Mouse (Mus musculus) layer of hippocampus, adult 18-20 months (tissue): ENCODE results near the gene Cyp4a31. TPM values are rescaled to one million over a fixed set of nuclear protein-coding genes. Genes with fewer than 3 reads are reported as not detected.
"Not testable (repeated sequence)": the region's sequence is repeated elsewhere in the genome, so short reads cannot be mapped to it uniquely, and the experiment has no call there.

Experiments
- DNase-seq, 2 experiments: peaks; one replicate each; pipeline ENCODE4 v3.0.0; 2022; ENCODE audit warnings: low spot score in 2 of 2
- long read RNA-seq: library from polyadenylated mRNA; stranded (forward); transcript quantifications from one replicate; pipeline ENCODE4 v2.0.0, GENCODE M21; 2021
- total RNA-seq, 2 experiments: library from RNA; stranded (reverse); gene quantifications; 2 replicates each; pipeline ENCODE4 v1.2.3; 2021

Cyp4a31 gene
- not detected for total RNA-seq
- long read RNA-seq: 0 reads

GRCm38 (mm10) chr4:115563401-115563800, at the start of gene Cyp4a31:
TSS of gene Cyp4a31 (plus strand) at chr4:115563649.
- DNase-seq: no peak

GRCm38 (mm10) chr4:115513964-115514363, 49.5 kb upstream of the Cyp4a31 start:
- not testable (repeated sequence) for DNase-seq

DNA sequence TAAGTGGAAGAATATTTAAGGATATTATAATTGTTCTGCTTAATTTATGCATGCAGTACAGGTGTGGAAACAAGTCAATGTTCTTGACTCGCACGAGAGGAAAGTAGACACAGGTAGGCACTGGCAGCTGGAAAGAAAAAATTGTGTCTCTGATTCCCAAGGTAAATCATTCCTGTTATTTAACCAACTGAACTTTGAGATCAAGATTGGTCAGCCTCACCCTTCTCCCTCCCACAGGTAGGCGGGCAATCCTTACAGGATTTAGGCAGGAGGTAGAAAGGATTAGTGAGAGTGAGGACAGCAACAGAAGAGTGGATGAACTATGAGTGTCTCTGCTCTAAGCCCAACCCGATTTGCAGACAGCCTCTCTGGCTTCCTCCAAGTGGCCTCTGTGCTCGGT, 45.4 kb upstream of the Cyp4a31 start, which contains the start of gene Cyp4a10:
Gene Cyp4a10, plus strand, starts transcription at position 265 of the 400 bp plus-strand sequence.
- DNase-seq: not testable (repeated sequence)

- DNase-seq: no peak
These were observed 44.0 kb upstream of the Cyp4a31 start for GRCm38 (mm10) chr4:115519444-115519843.

DNA sequence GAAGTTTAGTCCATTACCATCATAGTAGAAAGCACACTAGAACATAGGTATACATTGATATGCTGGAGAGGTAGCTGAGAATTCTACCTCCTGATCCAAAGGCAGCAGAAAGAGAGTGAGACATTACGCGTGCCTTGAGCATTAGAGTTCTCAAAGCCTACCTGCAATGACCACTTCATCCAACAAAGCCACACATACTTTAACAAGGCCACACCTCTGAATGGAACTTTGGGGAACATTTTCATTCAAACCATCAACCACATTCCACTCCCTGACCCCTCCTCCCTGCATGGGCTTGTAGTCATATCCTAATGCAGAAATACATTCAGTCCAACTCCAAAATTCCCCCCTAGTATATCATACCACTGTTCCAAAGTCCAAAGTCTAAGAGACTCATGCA, 41.7 kb upstream of the Cyp4a31 start:
- no peak for DNase-seq

GRCm38 (mm10) chr4:115545101-115545500, 18.3 kb upstream of the Cyp4a31 start:
- no peak for DNase-seq

GRCm38 (mm10) chr4:115546141-115546828, 17.2 kb upstream of the Cyp4a31 start:
- no peak for DNase-seq

GRCm38 (mm10) chr4:115552726-115553125, 10.7 kb upstream of the Cyp4a31 start:
- DNase-seq: no peak

GRCm38 (mm10) chr4:115555513-115555912, 7.9 kb upstream of the Cyp4a31 start:
- DNase-seq: no peak

DNA sequence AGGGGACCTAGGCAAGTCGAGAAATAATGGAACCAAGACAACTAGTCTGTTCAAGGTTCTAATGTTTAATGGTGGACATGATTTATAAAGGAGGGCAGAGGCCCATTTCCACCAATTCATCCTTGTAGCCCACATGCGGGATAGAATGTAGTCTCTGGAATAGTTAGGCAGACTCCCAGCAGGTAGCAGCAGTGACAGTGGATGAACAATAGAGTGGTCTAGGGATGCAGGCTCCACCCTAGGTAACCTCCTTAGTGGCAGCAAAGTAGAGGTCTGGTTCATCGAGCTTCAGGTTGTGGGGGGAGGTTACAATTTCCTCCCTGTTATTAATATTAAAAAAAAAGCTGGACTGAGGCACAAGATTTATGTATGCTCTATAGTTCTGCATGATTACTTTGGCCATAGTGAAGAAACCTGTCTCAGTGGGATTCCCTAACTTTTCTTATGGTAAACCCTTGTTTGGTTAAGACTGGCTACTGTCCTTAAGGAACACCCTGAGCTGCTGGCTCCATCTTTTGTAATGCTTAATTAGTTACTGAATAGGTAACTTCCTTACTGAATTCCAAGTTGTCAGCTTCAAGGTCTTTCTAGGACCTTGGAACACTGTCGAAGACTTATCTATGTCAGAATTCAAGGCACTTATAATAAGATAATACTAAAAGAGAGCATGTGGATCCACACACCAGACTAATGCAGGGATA, 5.4 kb upstream of the Cyp4a31 start:
- DNase-seq: no peak

DNA sequence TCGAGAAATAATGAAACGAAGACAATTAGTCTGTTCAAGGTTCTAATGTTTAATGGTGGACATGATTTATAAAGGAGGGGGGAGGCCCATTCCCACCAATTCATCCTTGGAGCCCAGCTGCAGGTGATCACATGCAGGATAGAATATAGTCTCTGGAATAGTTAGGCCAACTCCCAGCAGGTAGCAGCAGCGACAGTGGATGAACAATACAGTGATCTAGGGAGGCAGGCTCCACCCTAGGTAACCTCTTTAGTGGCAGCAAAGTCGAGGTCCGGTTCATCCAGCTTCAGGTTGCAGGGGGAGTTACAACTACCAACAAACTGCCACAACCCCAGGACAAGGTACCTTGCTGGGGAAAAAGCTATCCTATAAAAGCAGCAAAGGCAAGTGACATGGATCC, 2.2 kb upstream of the Cyp4a31 start:
- DNase-seq: not testable (repeated sequence)

GRCm38 (mm10) chr4:115564469-115565225, 1.2 kb downstream of the Cyp4a31 start:
- DNase-seq: not testable (repeated sequence)

DNA sequence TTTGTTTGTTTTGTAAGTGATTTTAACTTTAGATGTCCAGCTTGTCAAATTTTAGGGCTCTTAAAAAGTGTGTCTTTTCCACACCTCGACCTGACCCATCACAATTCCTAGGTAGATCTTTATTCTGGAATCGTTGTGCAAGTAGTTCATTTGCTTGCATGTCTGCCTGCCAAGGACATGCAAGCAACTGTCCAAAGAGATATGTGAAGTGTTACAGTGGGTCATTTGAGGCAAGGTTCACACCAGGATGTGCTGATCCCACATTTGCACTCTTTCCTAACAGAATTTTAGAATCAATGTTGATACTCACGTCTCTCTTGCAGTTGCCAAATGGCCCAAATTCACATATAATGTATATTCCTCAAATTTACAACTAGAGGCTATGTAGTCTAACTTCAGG, 11.8 kb downstream of the Cyp4a31 start:
- no peak for DNase-seq

DNA sequence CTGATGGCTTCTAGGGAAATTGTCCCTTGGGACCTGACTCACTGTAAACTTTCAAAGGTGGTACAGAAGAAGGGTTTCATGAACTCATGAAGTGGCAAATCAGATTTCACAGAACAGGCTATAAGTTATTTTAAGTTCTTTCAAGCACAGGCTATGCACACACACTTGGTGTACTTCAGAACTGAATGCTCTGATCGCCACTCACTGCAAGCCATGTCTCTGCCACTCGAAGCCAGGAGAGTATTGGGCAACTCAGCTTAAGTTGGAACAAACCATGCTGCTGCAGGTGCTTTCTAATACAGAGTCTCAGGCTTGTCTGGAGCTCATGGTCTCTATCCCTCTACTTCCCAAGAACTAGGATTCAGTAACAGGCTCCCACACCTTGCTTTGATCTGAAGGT, 12.3 kb downstream of the Cyp4a31 start:
- DNase-seq: no peak

GRCm38 (mm10) chr4:115583036-115583435, 19.6 kb downstream of the Cyp4a31 start:
- DNase-seq: no peak

DNA sequence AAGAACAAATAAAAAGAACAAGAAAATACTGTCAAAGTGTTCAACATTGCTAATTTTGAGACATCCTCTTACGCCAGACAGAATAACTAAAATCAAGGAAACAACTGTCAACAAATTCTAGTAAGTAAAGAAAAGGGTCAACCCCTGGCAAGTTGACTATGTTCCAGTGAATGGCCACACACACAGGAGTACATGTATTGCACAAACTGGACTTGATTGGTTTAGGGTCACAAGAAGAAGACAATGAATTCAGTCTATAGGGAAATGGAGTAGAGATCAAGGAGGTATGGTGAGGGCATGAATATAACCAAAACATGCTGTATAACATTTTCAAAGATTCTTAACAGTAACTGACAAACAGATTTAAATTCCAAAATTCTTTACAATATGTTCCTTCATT, 32.9 kb downstream of the Cyp4a31 start:
- DNase-seq: no peak

- DNase-seq: no peak
These were observed 33.4 kb downstream of the Cyp4a31 start for GRCm38 (mm10) chr4:115596824-115597336.

DNA sequence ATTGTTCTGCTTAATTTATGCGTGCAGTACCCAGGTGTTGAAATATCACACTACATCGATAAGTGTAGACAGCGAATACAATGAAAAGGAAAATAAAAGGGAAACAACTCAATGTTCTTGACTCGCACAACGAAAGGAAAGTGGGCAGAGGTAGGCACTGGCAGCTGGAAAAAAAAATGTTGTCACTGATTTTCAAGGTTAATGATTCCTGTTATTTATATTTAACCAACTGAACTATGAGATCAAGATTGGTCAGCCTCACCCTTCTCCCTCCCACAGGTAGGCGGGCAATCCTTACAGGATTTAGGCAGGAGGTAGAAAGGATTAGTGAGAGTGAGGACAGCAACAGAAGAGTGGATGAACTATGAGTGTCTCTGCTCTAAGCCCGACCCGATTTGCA, 37.2 kb downstream of the Cyp4a31 start, which contains the start of gene Cyp4a32:
Gene Cyp4a32, plus strand, starts transcription at position 359 of the 400 bp plus-strand sequence.
- DNase-seq: not testable (repeated sequence)

DNA sequence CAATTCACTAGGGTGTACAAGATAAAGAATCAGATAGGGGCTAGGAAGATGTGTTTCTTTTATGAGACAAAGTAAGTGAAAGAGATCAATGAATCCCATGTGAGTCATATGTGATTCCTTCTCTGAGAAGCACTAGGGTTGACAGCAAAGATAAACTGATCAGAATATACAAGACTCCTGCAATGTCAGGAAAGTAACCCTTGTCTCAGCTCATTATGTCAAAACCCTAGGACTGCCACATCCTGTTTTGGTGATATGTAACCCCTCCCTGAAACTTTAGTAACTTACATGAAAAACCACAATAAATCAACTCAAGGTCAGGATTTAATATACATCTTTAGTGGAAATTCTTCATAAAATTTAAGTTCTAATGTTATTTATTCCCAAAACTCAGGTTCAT, 50.6 kb downstream of the Cyp4a31 start:
- DNase-seq: no peak

DNA sequence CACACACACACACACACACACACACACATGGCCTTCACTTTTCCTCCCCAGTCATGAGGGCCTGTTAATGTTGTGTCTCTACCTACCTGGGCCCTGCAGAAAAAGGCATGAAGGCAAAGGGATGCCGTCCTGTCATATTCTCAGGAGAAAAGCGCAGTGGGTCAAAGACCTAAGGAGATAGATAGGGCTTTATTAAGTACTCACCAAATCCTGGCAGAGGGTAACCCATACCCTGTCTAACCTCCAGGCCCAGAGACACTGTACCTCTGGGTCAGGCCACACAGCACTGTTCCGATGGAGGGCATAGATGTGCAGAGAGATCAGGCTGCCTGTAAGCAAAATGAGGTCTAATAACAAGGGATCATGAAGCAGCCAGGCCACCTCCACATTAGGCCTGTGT, 62.1 kb downstream of the Cyp4a31 start:
- DNase-seq: not testable (repeated sequence)
